Mouse (Mus musculus) kidney, embryonic 14.5 days (tissue): ENCODE data around the gene Fam160a1. TPM values are rescaled to one million over a fixed set of nuclear protein-coding genes. Genes with fewer than 3 reads are reported as not detected.

Experiments used
- ATAC-seq: fragments of 200-750 bp; cut with Nextera tagmentation; 2 replicates; pipeline ENCODE4 v1.8.0; 2017; ENCODE audit warnings: moderate number of reproducible peaks, mild to moderate bottlenecking, moderate TSS enrichment, moderate library complexity; ENCODE audit not compliant: low FRiP score, low TSS enrichment
- H3K27ac ChIP-seq: fragments of 300-500 bp; sonication (generic); 2 replicates; pipeline ENCODE4 v1.5.1; 2014; ENCODE audit warnings: low read depth, mild to moderate bottlenecking, low read length, moderate library complexity, mixed read lengths
- H3K27me3 ChIP-seq: fragments of 300-500 bp; sonication (generic); 2 replicates; pipeline ENCODE4 v1.6.1; 2014; ENCODE audit warnings: mild to moderate bottlenecking, low read length; ENCODE audit not compliant: control insufficient read depth, insufficient read depth
- H3K36me3 ChIP-seq: fragments of 300-500 bp; sonication (generic); 2 replicates; pipeline ENCODE4 v1.6.1; 2014; ENCODE audit warnings: low read length, mixed read lengths; ENCODE audit not compliant: control insufficient read depth, insufficient read depth
- H3K4me1 ChIP-seq: fragments of 300-500 bp; sonication (generic); 2 replicates; pipeline ENCODE4 v1.6.1; 2014; ENCODE audit warnings: low read length, mixed read lengths; ENCODE audit not compliant: control insufficient read depth, insufficient read depth
- H3K4me2 ChIP-seq: fragments of 300-500 bp; sonication (generic); replicated peaks from 2 replicates; pipeline ENCODE4 v1.6.1; 2014; ENCODE audit warnings: low read depth, mild to moderate bottlenecking, low read length
- H3K4me3 ChIP-seq: fragments of 300-500 bp; sonication (generic); 2 replicates; pipeline ENCODE4 v1.5.1; 2014; ENCODE audit warnings: mild to moderate bottlenecking, low read length
- H3K9ac ChIP-seq: fragments of 300-500 bp; sonication (generic); 2 replicates; pipeline ENCODE4 v1.6.1; 2014; ENCODE audit warnings: low read depth, mild to moderate bottlenecking, low read length, moderate library complexity
- H3K9me3 ChIP-seq: fragments of 300-500 bp; sonication (generic); 2 replicates; pipeline ENCODE4 v1.6.1; 2016; ENCODE audit warnings: low read length; ENCODE audit not compliant: control insufficient read depth
- WGBS: fragments of 180-500 bp; shearing (Covaris S2); extraction: QIAGEN DNeasy Blood & Tissue Kit; methylation state at CpG from one replicate; pipeline ENCODE4 v1.1.7; 2014; 5-methylcytosine and 5-hydroxymethylcytosine counted together
- polyA plus RNA-seq: library from polyadenylated mRNA; unstranded; fragments of >200 nt; fragmentation: Nextera tagmentation; extraction: Ambion mirVana; gene quantifications from 2 replicates; pipeline ENCODE4 v1.2.1, GENCODE M21; 2014

Gene Fam160a1
- polyA plus RNA-seq, 1 experiment from 2014 or later: 5.9 TPM

DNA sequence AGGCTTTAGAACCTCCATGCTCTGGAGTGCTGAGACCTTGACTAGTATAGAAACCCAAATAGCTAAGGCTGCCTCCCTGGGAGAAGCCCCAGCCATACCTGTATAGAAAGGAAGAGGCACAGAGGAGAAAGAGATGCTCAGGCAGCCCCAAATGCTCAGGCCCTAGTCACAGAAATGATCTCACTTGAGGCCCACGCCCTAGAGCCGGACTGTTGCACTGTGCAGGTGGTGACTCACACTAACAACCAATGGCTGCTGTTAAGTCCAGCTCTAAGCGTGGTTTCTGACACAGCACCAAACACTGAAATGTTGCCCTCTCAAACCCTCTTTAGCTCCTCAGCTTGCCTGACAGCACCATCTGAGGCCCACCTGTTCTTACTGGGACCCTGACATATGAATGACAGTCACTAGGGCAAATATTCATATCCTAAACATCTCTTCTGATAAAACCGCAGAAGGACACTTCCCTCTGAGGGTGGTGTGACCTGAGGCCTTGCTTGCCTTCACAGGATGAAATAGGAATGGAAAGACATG, 101.3 kb downstream of the Fam160a1 start:
- H3K4me2 ChIP-seq: no peak overlapping the region
- no peak overlapping the region for H3K4me3 ChIP-seq
- no peaks in the 10 kb centered on the region for H3K4me1 ChIP-seq
- H3K9ac ChIP-seq: no peak overlapping the region
- H3K27me3 ChIP-seq: no peaks in the 10 kb centered on the region
- no peaks in the 10 kb centered on the region for H3K36me3 ChIP-seq
- WGBS: 88% methylated on average over 4 of the region's 4 CpGs
- ATAC-seq: no peak
- no peaks in the 10 kb centered on the region for H3K9me3 ChIP-seq
- H3K27ac ChIP-seq: no peak overlapping the region

DNA sequence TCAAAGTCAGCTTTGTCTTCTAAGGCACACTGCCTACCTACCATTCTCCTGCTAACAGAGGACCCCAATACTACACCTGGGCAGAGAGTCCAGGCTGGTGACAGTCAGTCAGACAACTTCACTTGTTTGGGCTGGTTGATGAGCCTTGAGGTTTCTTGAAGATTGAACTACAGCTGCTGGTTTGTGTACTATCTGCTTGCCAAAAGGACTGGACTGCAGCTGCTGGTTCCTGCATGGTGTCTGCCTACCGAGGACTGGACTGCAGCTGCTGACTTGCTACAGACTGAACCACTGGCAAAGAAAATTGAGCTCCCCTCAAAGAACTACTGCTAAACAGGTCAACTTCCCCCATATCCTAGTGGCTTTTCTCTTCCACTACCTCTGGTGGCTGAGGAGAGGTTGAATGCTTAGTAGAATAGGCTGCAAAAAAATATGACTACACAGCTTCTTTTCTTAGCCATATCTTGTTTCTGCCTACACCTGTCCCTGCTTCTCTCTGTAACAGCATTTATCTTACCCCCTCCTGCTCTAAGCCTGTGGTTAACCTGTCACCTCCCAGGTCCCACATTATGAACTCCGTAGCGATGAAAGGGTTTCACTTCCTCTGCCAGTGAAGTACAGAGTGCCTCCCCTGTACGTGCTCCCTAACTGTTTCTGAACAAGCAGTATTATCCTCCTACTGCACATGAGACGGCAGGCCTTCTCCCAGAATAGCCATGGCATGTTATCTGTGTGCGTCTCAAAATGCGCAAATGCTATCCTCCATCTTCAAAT, 103.0 kb downstream of the Fam160a1 start:
- no peak overlapping the region for H3K4me3 ChIP-seq
- H3K4me2 ChIP-seq: no peak overlapping the region
- 85% methylated on average over 7 of the region's 7 CpGs for WGBS

DNA sequence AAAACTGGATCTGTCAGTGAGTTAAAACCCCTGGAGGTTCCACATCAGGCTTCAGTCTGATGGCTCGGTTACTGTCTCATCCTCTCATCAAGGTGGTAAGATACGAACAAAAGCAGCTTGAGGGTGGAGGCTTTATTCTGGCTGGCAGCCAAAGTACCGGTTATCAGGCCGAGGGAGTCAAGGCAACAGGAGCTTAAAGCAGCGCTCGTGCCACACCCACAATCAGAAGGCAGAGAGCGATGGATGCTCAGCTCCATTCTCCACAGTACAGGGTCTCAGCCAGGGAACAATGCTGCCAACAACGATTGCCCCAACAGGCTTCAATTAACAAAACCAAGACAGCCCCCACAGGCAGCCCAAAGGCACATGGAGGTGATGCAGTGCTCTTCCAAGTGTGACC, 106.4 kb downstream of the Fam160a1 start:
- Histone ChIP-seq H3K27ac (no peak overlapping the region), H3K9me3 (no peaks in the 10 kb centered on the region), H3K4me2 (no peak overlapping the region), H3K36me3 (no peaks in the 10 kb centered on the region), H3K4me3 (no peak overlapping the region), H3K4me1 (no peaks in the 10 kb centered on the region), H3K9ac (no peak overlapping the region), H3K27me3 (no peaks in the 10 kb centered on the region)
- WGBS: 60% methylated on average over 8 of the region's 8 CpGs
- ATAC-seq: no peak

More for the DNA sequence above, 103.0 kb downstream of the Fam160a1 start:
- Histone ChIP-seq H3K27ac (no peak overlapping the region), H3K27me3 (no peaks in the 10 kb centered on the region), H3K4me1 (no peaks in the 10 kb centered on the region), H3K9me3 (no peaks in the 10 kb centered on the region), H3K9ac (no peak overlapping the region), H3K36me3 (no peaks in the 10 kb centered on the region)
- no peak for ATAC-seq

- no peaks in the 10 kb centered on the region for H3K36me3 ChIP-seq
- no peak overlapping the region for H3K9ac ChIP-seq
- WGBS: 44% methylated on average over 7 of the region's 7 CpGs
- H3K9me3 ChIP-seq: no peaks in the 10 kb centered on the region
- H3K4me3 ChIP-seq: no peak overlapping the region
- no peak overlapping the region for H3K27ac ChIP-seq
- H3K27me3 ChIP-seq: no peaks in the 10 kb centered on the region
- H3K4me2 ChIP-seq: no peak overlapping the region
- no peak for ATAC-seq
- H3K4me1 ChIP-seq: no peaks in the 10 kb centered on the region
Measured at GRCm38 (mm10) chr3:85707421-85707820, 109.7 kb downstream of the Fam160a1 start.

- no peaks in the 10 kb centered on the region for H3K4me1 ChIP-seq
- no peak overlapping the region for H3K27ac ChIP-seq
- H3K36me3 ChIP-seq: no peaks in the 10 kb centered on the region
- 61% methylated on average over 6 of the region's 6 CpGs for WGBS
- no peaks in the 10 kb centered on the region for H3K27me3 ChIP-seq
- H3K4me3 ChIP-seq: no peak overlapping the region
- no peaks in the 10 kb centered on the region for H3K9me3 ChIP-seq
- no peak overlapping the region for H3K4me2 ChIP-seq
- no peak overlapping the region for H3K9ac ChIP-seq
- no peak for ATAC-seq
Measured at GRCm38 (mm10) chr3:85703141-85703882, 113.8 kb downstream of the Fam160a1 start.

GRCm38 (mm10) chr3:85698496-85698895, 118.6 kb downstream of the Fam160a1 start:
- 93% methylated on average over 4 of the region's 4 CpGs for WGBS
- no peak for ATAC-seq

GRCm38 (mm10) chr3:85695056-85695455, 122.0 kb downstream of the Fam160a1 start:
- ATAC-seq: peak; percentile 82
- no peaks in the 10 kb centered on the region for H3K9me3 ChIP-seq
- 23% methylated on average over 3 of the region's 3 CpGs for WGBS
- H3K4me3 ChIP-seq: no peak overlapping the region
- no peaks in the 10 kb centered on the region; the same call in 1 of the 2 replicates for H3K4me1 ChIP-seq
- no peak overlapping the region for H3K9ac ChIP-seq
- no peak overlapping the region for H3K27ac ChIP-seq
- no peak overlapping the region for H3K4me2 ChIP-seq
- no peaks in the 10 kb centered on the region for H3K27me3 ChIP-seq
- H3K36me3 ChIP-seq: no peaks in the 10 kb centered on the region

More at GRCm38 (mm10) chr3:85698496-85698895, 118.6 kb downstream of the Fam160a1 start:
- H3K27me3 ChIP-seq: no peaks in the 10 kb centered on the region
- no peak overlapping the region for H3K9ac ChIP-seq
- H3K4me2 ChIP-seq: no peak overlapping the region
- no peaks in the 10 kb centered on the region for H3K36me3 ChIP-seq
- H3K9me3 ChIP-seq: no peaks in the 10 kb centered on the region
- no peak overlapping the region for H3K27ac ChIP-seq
- no peak overlapping the region for H3K4me3 ChIP-seq
- no peaks in the 10 kb centered on the region; the same call in 1 of the 2 replicates for H3K4me1 ChIP-seq

DNA sequence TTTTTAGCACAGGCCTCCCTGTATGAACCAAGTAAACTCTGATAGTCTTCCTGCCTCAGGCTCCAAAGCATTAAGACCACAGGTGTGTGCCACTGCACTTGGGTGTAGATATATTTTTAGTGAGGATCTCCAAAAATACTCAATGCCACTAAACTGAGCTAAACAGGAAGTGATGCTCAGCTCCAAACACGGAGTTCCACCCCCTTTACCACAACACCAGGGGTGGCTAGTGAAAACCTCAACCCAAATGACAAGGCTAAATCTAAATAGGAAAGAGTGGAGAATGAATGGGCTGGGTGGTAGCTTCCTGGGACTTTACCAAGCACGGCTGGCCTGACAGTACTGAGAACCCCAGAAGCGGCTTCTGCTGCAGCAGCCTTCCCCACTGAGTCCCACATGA, 124.1 kb downstream of the Fam160a1 start:
- no peak for ATAC-seq
- H3K9me3 ChIP-seq: no peaks in the 10 kb centered on the region
- H3K4me1 ChIP-seq: no peaks in the 10 kb centered on the region; the same call in 1 of the 2 replicates
- no peak overlapping the region for H3K4me2 ChIP-seq
- H3K4me3 ChIP-seq: no peak overlapping the region
- 58% methylated on average over 3 of the region's 3 CpGs for WGBS
- H3K9ac ChIP-seq: no peak overlapping the region
- no peaks in the 10 kb centered on the region for H3K36me3 ChIP-seq
- H3K27ac ChIP-seq: no peak overlapping the region
- no peaks in the 10 kb centered on the region for H3K27me3 ChIP-seq

DNA sequence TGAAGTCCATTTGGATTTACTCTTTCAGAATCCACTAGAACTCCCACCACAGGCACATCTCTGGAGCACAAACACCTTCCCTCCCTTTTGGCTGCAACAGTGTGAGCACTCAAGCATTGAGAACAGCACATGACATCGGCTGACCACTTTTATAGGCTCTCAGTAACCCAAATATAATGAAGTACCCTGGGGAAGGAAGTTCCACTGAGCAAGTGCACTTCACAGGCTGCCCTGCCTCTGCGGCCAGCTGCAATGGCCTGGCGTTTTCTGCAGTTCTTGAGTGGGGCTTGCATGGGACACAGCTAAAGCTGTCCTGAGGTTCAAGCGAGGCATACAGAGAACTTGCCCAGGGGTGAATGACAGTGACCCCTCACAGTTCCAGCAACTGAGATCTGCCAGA, 126.0 kb downstream of the Fam160a1 start:
- ATAC-seq: peak; percentile 56; the same call in 1 of the 2 replicates
- H3K27me3 ChIP-seq: no peaks in the 10 kb centered on the region
- H3K4me1 ChIP-seq: no peaks in the 10 kb centered on the region; the same call in 1 of the 2 replicates
- no peaks in the 10 kb centered on the region for H3K36me3 ChIP-seq
- H3K4me2 ChIP-seq: no peak overlapping the region
- H3K9me3 ChIP-seq: no peaks in the 10 kb centered on the region
- no peak overlapping the region for H3K9ac ChIP-seq
- no peak overlapping the region for H3K27ac ChIP-seq
- 44% methylated on average over 4 of the region's 4 CpGs for WGBS
- no peak overlapping the region for H3K4me3 ChIP-seq
